Mouse (Mus musculus) neural tube, embryonic 11.5 days (tissue): Measurements from ENCODE around the gene Xbp1. TPM values are rescaled to one million over a fixed set of nuclear protein-coding genes. Genes with fewer than 3 reads are reported as not detected.
"Not testable (repeated sequence)": the region's sequence is repeated elsewhere in the genome, so short reads cannot be mapped to it uniquely, and the experiment has no call there.

ENCODE experiments used
- ATAC-seq: fragments of 200-750 bp; cut with Nextera tagmentation; 2 replicates; pipeline ENCODE4 v1.8.0; 2017; ENCODE audit warnings: moderate number of reproducible peaks, mild to moderate bottlenecking, moderate TSS enrichment, moderate library complexity; ENCODE audit not compliant: insufficient read depth, low FRiP score, low TSS enrichment
- DNase-seq: peaks from one replicate; pipeline ENCODE4 v3.0.0-alpha.2; 2015; ENCODE audit warnings: low spot score
- H3K27ac ChIP-seq: fragments of 300-500 bp; sonication (generic); 2 replicates; pipeline ENCODE4 v1.5.1; 2014; ENCODE audit warnings: low read depth, mild to moderate bottlenecking, low read length
- H3K27me3 ChIP-seq: fragments of 300-500 bp; sonication (generic); 2 replicates; pipeline ENCODE4 v1.6.1; 2014; ENCODE audit warnings: mild to moderate bottlenecking, low read length, mixed read lengths; ENCODE audit not compliant: control insufficient read depth, insufficient read depth
- H3K36me3 ChIP-seq: fragments of 300-500 bp; sonication (generic); 2 replicates; pipeline ENCODE4 v1.6.1; 2014; ENCODE audit warnings: mild to moderate bottlenecking, low read length, moderate library complexity, mixed read lengths; ENCODE audit not compliant: control insufficient read depth, insufficient read depth
- H3K4me1 ChIP-seq: fragments of 300-500 bp; sonication (generic); 2 replicates; pipeline ENCODE4 v1.6.1; 2014; ENCODE audit warnings: low read length, mixed read lengths; ENCODE audit not compliant: control insufficient read depth, insufficient read depth
- H3K4me2 ChIP-seq: fragments of 300-500 bp; sonication (generic); 2 replicates; pipeline ENCODE4 v1.6.1; 2014; ENCODE audit warnings: low read depth, mild to moderate bottlenecking, moderate library complexity
- H3K4me3 ChIP-seq: fragments of 300-500 bp; sonication (generic); 2 replicates; pipeline ENCODE4 v1.5.1; 2014; ENCODE audit warnings: low read depth, low read length
- H3K9ac ChIP-seq: fragments of 300-500 bp; sonication (generic); 2 replicates; pipeline ENCODE4 v1.6.1; 2014; ENCODE audit warnings: mild to moderate bottlenecking, low read length
- H3K9me3 ChIP-seq: fragments of 300-500 bp; sonication (generic); 2 replicates; pipeline ENCODE4 v1.6.1; 2016; ENCODE audit warnings: low read length; ENCODE audit not compliant: control insufficient read depth
- WGBS: fragments of 180-500 bp; shearing (Covaris S2); extraction: QIAGEN DNeasy Blood & Tissue Kit; methylation state at CpG from one replicate; pipeline ENCODE4 v1.1.7; 2014; 5-methylcytosine and 5-hydroxymethylcytosine counted together
- polyA plus RNA-seq: library from polyadenylated mRNA; unstranded; fragments of >200 nt; fragmentation: Nextera tagmentation; extraction: Ambion mirVana; gene quantifications from 2 replicates; pipeline ENCODE4 v1.2.1, GENCODE M21; 2014

The Xbp1 gene
- polyA plus RNA-seq, 1 experiment from 2014 or later: 165 TPM

DNA sequence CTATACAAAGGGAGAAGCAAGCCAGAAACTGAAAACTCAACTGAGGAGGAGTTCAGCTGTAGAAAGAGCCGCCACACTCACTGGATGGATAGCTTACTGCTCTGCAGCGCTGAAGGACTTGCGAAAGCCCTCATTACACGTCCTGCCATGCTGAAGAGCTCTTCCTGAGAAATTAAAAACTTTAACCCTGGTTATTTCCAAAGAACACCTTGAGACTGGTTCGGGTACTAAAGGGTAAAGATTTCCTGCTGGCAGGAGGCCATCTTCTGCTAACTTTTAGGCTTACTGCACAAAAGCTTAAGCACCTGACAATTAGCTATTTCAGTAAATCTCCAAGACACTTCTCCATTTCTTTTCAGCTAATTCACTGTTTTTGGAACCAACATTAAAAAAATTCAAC is 9.7 kb downstream of the Xbp1 start:
- 83% methylated on average over 5 of the region's 5 CpGs for WGBS
- no peak overlapping the region for H3K4me3 ChIP-seq
- no peak overlapping the region for H3K4me2 ChIP-seq
- DNase-seq (no peak), ATAC-seq (no peak)
- no peak overlapping the region for H3K9ac ChIP-seq
- no peaks in the 10 kb centered on the region for H3K9me3 ChIP-seq
- H3K27me3 ChIP-seq: no peaks in the 10 kb centered on the region
- no peak overlapping the region for H3K27ac ChIP-seq
- peaks cover 18% of the 10 kb centered on the region for H3K36me3 ChIP-seq
- no peaks in the 10 kb centered on the region for H3K4me1 ChIP-seq

DNA sequence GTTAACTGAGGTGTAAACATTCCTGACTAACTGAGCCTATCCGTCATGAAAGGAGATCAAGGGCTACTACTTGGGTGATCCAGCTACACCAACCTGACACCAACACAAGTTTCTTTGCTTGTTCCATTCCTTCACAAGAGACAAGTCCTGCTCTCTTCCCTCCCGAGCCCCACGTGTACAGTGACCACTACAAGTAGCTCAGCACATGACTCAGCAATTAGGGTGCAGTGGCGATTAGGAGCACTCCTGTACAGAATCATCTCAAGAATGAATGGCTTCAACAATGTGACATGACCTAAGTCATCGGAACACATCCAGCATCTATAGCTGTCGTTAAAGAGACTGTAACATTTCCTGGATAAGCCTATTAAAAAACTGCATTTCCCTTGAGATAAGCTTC is 10.3 kb downstream of the Xbp1 start:
- no peaks in the 10 kb centered on the region for H3K27me3 ChIP-seq
- H3K4me1 ChIP-seq: no peaks in the 10 kb centered on the region
- no peak for DNase-seq
- no peaks in the 10 kb centered on the region for H3K9me3 ChIP-seq
- WGBS: 79% methylated on average over 6 of the region's 6 CpGs
- no peak overlapping the region for H3K4me2 ChIP-seq
- ATAC-seq: no peak
- no peak overlapping the region for H3K4me3 ChIP-seq
- H3K36me3 ChIP-seq: peaks cover 18% of the 10 kb centered on the region
- no peak overlapping the region for H3K27ac ChIP-seq
- no peak overlapping the region for H3K9ac ChIP-seq

DNA sequence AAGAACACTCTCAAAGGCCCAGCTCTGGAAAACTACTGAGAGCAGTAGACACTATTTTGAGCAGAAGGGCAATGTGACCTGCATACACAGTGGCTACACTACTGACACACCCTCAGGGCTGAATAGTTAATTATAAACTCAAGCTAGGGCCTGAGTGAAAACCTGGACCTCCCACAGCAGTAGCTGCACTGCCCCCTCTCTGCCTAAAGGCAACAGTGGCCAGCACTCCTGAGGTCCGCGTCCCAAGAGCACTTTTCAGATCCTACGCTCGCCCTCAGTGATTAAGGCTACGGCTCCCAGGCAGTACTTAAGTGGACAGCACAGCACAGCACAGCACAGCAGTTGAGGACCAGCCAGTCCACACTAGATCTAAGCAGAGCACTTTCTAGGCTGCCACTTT is 12.6 kb downstream of the Xbp1 start:
- H3K4me2 ChIP-seq: no peak overlapping the region
- H3K4me3 ChIP-seq: no peak overlapping the region
- no peaks in the 10 kb centered on the region for H3K9me3 ChIP-seq
- no peaks in the 10 kb centered on the region for H3K4me1 ChIP-seq
- no peak overlapping the region for H3K27ac ChIP-seq
- no peaks in the 10 kb centered on the region for H3K27me3 ChIP-seq
- ATAC-seq (no peak), DNase-seq (no peak)
- 88% methylated on average over 5 of the region's 5 CpGs for WGBS
- peaks cover 18% of the 10 kb centered on the region for H3K36me3 ChIP-seq
- H3K9ac ChIP-seq: no peak overlapping the region

DNA sequence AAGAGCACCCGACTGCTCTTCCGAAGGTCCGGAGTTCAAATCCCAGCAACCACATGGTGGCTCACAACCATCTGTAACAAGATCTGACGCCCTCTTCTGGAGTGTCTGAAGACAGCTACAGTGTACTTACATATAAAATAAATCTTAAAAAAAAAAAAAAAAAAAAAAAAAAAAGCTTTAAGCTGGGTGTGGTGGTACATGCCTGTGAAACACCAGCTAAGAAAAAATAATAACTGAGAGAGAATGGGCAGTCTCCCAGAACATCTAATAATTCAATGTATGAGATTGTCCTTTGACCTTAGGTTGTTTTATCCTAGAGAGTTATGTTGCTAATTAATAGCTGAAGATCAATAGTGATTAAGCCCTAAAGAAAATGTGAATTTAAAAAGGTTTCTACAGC is 17.0 kb downstream of the Xbp1 start:
- not testable (repeated sequence) for H3K36me3 ChIP-seq, H3K9ac ChIP-seq, H3K9me3 ChIP-seq, H3K27ac ChIP-seq, ATAC-seq, DNase-seq, H3K4me3 ChIP-seq, H3K27me3 ChIP-seq, H3K4me2 ChIP-seq
- WGBS: 87% methylated on average over 4 of the region's 4 CpGs
- H3K4me1 ChIP-seq: peaks cover 11% of the 10 kb centered on the region

DNA sequence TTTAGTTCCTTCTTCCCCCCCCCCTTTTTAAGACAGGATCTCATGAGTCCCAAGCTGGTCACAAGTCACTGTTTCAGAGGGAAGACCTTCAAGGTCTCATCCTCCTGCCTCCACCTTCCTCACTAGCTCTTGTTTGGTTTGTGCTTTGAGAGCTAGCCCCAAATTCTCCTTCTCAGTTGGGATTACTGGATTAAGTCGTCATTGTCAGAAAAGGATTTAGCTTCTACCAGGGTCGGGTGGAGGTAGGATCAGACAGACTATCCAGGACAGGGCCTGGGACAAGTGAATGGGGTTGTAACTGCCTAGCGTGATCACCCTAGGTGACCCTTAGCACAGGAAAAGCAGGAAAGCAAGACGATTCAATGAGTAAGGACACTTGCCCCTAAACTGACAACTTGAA is 19.9 kb downstream of the Xbp1 start:
- Histone ChIP-seq H3K4me2 (peak overlapping the region; percentile 65), H3K27me3 (no peaks in the 10 kb centered on the region)
- WGBS: 63% methylated on average over 4 of the region's 4 CpGs

DNA sequence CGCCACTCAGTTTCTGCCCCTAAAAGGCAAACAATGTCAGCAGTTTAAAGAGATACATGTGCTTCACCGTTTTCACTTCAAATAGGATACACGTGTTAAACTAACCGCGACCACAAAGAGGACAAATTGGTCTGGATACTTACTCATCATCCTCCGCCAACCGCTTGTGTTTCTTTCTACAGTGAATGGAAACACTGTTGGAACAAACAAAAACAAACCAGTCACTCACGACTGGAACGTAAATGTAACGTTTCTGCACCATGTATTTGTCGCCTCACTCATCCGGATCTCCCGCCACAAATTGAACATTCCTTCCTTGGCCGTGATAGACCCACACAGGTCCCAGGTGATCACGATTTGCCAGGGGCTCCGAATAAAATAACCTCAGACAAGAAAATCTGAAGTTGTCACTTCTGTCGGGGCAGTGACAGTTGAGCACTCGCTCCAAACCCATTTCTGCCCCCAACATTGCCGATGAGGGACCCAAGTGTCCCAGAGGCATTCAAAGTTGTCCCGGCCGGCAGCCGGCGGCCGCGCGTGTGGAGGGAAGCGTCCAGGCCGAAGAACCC is 20.9 kb downstream of the Xbp1 start:
- no peaks in the 10 kb centered on the region; the same call in 1 of the 2 replicates for H3K36me3 ChIP-seq

More for the DNA sequence above, 19.9 kb downstream of the Xbp1 start:
- H3K4me1 ChIP-seq: peaks cover 11% of the 10 kb centered on the region
- H3K9ac ChIP-seq: no peak overlapping the region
- no peak for ATAC-seq
- H3K27ac ChIP-seq: no peak overlapping the region
- peak overlapping the region; percentile 87; the same call in 1 of the 2 replicates for H3K4me3 ChIP-seq
- no peak for DNase-seq
- H3K9me3 ChIP-seq: no peaks in the 10 kb centered on the region
- no peaks in the 10 kb centered on the region; the same call in 1 of the 2 replicates for H3K36me3 ChIP-seq

DNA sequence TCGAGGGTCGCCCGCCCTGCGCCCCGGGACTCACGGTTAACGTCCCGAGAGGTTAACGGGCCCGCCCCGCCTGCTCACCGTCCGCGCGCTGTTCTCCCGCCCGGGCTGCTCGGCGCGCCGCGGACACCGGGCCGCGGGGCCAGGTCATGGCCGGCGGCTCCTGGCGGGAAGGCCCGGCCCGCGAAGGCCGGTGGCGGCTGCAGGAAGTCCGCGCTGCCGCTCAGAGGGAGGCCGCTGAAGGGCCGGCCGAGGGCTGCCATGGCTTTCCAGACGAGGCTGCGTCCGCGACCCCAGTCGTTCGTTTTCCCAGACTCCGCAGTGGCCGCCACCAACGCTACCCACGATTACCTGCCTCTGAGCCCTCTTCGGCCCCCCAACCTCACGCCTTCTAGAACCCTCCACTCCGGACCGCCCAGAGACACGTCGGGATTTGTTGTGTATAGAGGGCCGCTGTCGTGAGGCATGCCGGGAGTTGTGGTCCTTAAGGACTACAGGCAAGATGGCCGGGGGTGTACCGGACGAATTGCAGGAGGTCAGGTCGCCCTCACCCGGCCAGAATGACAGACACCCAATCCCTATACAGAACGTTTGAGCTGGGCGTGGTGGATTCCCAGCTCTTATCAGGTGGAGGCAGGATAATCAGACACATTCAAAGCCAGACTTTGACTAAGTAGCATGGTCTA is 21.5 kb downstream of the Xbp1 start, which contains the start of gene Ccdc117:
Gene Ccdc117 (minus strand): TSS at position 389 of the 683 bp plus-strand sequence.
- Histone ChIP-seq H3K4me3 (peak within 1 kb of the TSS; percentile 87), H3K27ac (peak within 1 kb of the TSS; percentile 50; the same call in 1 of the 2 replicates), H3K4me2 (peak within 1 kb of the TSS; percentile 65), H3K4me1 (peaks cover 11% of the 10 kb centered on the region), H3K9me3 (no peaks in the 10 kb centered on the region), H3K36me3 (no peaks in the 10 kb centered on the region), H3K27me3 (no peaks in the 10 kb centered on the region), H3K9ac (peak within 1 kb of the TSS; percentile 89)
- DNase-seq: peak; percentile 90
- under 1% methylated on average over 65 of the region's 65 CpGs for WGBS
- peak; percentile 98 for ATAC-seq

More for the DNA sequence above, 20.9 kb downstream of the Xbp1 start:
- Histone ChIP-seq H3K27ac (peak overlapping the region; percentile 50; the same call in 1 of the 2 replicates), H3K9ac (peak overlapping the region; percentile 89), H3K4me2 (peak overlapping the region; percentile 65), H3K4me3 (peak overlapping the region; percentile 87), H3K27me3 (no peaks in the 10 kb centered on the region), H3K9me3 (no peaks in the 10 kb centered on the region), H3K4me1 (peaks cover 11% of the 10 kb centered on the region)
- no peak for ATAC-seq
- no peak for DNase-seq
- whole genome bisulfite sequencing: 3% methylated on average over 28 of the region's 28 CpGs

DNA sequence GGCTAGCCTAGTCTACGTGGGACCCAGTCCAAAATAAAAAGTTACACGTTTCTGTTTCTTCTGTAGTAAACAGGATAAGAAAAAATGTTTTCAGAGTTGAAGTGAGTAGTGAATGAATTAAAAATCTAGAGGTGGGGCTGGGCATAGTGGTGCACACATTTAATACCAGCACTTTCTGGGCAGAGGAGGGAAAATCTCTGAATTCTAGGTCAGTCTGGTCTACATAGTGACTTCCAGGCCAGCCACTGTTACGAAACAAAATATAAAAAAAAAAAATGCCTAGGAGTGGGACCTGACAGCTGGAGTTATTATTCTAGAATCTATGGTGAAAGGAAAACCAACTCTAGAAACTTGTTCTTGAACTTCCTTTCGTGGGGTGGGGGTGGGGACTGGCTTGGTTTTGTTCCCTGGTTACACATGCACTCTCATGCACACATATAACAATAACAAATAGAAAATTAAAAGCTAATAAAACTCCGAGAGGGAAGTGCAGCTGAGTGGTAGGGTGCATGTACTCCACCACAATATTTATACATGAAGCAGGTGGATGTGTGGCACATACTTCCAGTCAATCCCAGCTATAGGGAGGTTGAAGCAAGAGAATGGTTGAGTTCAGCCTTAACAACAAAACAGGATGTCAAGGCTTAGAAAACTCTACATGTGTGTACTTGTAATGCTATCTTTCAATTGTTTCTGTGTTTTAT is 22.2 kb downstream of the Xbp1 start:
- peak overlapping the region; percentile 65 for H3K4me2 ChIP-seq
- H3K27ac ChIP-seq: no peak overlapping the region
- ATAC-seq (peak; percentile 29; the same call in 1 of the 2 replicates), DNase-seq (no peak)
- peak overlapping the region; percentile 87 for H3K4me3 ChIP-seq
- 58% methylated on average over 5 of the region's 5 CpGs for WGBS
- H3K36me3 ChIP-seq: no peaks in the 10 kb centered on the region
- no peak overlapping the region; the same call in 1 of the 2 replicates for H3K9ac ChIP-seq
- H3K27me3 ChIP-seq: no peaks in the 10 kb centered on the region
- H3K4me1 ChIP-seq: peaks cover 11% of the 10 kb centered on the region
- H3K9me3 ChIP-seq: no peaks in the 10 kb centered on the region
